Mouse (Mus musculus) spleen, adult 2 months (tissue): ENCODE data around the gene Rangrf.

Source experiments
- CTCF ChIP-seq: fragments of 200-500 bp; IDR thresholded peaks from 2 replicates; pipeline ENCODE4 v1.5.1; 2011; ENCODE audit warnings: mild to moderate bottlenecking, inconsistent platforms; ENCODE audit not compliant: insufficient read depth, insufficient read length, insufficient replicate concordance; ENCODE audit errors: extremely low read depth
- POLR2A ChIP-seq: fragments of 200-500 bp; IDR thresholded peaks from 2 replicates; pipeline ENCODE4 v1.6.1; 2011; ENCODE audit warnings: low read depth, low read length, inconsistent platforms

DNA sequence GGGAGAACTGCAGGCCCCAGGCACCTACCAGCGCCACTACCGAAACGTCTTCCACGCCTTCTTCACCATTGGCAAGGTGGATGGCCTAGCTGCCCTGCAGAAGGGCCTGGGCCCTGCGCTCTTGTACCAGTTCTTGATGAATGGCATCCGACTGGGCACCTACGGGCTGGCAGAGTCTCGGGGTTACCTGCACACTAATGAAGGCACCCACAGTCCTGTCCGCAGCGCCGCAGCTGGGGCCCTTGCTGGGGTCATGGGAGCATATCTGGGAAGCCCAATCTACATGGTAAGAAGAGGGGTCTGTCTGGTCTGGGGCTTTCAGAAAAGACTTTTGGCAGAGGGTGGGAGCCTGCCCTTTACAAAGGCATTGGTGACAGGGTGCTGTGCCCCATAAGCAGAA, 6.2 kb downstream of the Rangrf start:
- no peak for TF ChIP-seq POLR2A
- no peak for TF ChIP-seq CTCF
